Mouse (Mus musculus) hindbrain, embryonic 12.5 days (tissue): ENCODE results near the gene S100pbp. TPM values are rescaled to one million over a fixed set of nuclear protein-coding genes. Genes with fewer than 3 reads are reported as not detected.

Source experiments
- polyA plus RNA-seq: library from polyadenylated mRNA; unstranded; fragments of >200 nt; fragmentation: Nextera tagmentation; extraction: Ambion mirVana; gene quantifications from 2 replicates; pipeline ENCODE4 v1.2.1, GENCODE M21; 2016

Gene S100pbp
- polyA plus RNA-seq, 1 experiment from 2014 or later = 23.2 TPM

Other genes starting within 250 kb of the S100pbp start
- 17.7 and 21.4 TPM in 2 replicates for gene Azin2, start 227.3 kb downstream of the S100pbp start, polyA plus RNA-seq
- gene Ak2, start 197.8 kb downstream of the S100pbp start, polyA plus RNA-seq = 122 and 128 TPM in 2 replicates
- 17.7 and 20.4 TPM in 2 replicates for gene Rnf19b, start 131.5 kb downstream of the S100pbp start, polyA plus RNA-seq
- 1.1 and 1.7 TPM in 2 replicates for gene Tmem54, start 84.2 kb downstream of the S100pbp start, polyA plus RNA-seq
- 8.8 and 12.1 TPM in 2 replicates for gene Hpca, start 67.7 kb downstream of the S100pbp start, polyA plus RNA-seq
- 3.9 and 6.2 TPM in 2 replicates for gene Fndc5, start 52.7 kb downstream of the S100pbp start, polyA plus RNA-seq
- 98.1 and 104 TPM in 2 replicates for gene Yars, start within 50 bp of the S100pbp start, polyA plus RNA-seq
- 6.0 and 6.4 TPM in 2 replicates for gene C77080, start 71.7 kb upstream of the S100pbp start, polyA plus RNA-seq
- gene Sync, start 97.9 kb upstream of the S100pbp start, polyA plus RNA-seq = 1.7 and 1.8 TPM in 2 replicates
- 465 and 467 TPM in 2 replicates for gene Rbbp4, start 145.6 kb upstream of the S100pbp start, polyA plus RNA-seq
- 33.3 and 33.8 TPM in 2 replicates for gene Zbtb8os, start 146.0 kb upstream of the S100pbp start, polyA plus RNA-seq
- 16.1 and 17.7 TPM in 2 replicates for gene Zbtb8a, start 188.4 kb upstream of the S100pbp start, polyA plus RNA-seq